Mouse (Mus musculus): ENCODE data around the gene Tmed5. TPM values are rescaled to one million over a fixed set of nuclear protein-coding genes. Genes with fewer than 3 reads are reported as not detected.
A peak's percentile ranks its signal among the peaks of the same experiment; 100 is the strongest.
"Not testable (repeated sequence)": the region's sequence is repeated elsewhere in the genome, so short reads cannot be mapped to it uniquely, and the experiment has no call there.

The Tmed5 gene
- total RNA-seq (2021) = 10 to 100 TPM; 25.1 to 29.3 TPM
- long read RNA-seq, transcript Tmed5-201 (4 exons, 3,800 nt) = major isoform, 30 of 38 reads
- long read RNA-seq, partial matches to known transcripts = 1 of 38 reads
- long read RNA-seq, other reads (novel, unspliced or antisense) = 6 of 38 reads

- peak; percentile 97 to 98 for DNase-seq (ENCODE audit: low spot score in 2 of 2)
Measured at GRCm38 (mm10) chr5:108132441-108133243, at the start of gene Tmed5, which contains the start of gene Ccdc18. Gene Tmed5 (minus strand): TSS chr5:108132620. Gene Ccdc18 (plus strand): TSS chr5:108132875.

GRCm38 (mm10) chr5:108163695-108164094, 31.3 kb upstream of the Tmed5 start:
- DNase-seq (ENCODE audit: low spot score in 2 of 2) = peak in 1 of 2 experiments; percentile 14

GRCm38 (mm10) chr5:108160796-108161195, 28.4 kb upstream of the Tmed5 start:
- DNase-seq (ENCODE audit: low spot score in 2 of 2) = no peak

DNA sequence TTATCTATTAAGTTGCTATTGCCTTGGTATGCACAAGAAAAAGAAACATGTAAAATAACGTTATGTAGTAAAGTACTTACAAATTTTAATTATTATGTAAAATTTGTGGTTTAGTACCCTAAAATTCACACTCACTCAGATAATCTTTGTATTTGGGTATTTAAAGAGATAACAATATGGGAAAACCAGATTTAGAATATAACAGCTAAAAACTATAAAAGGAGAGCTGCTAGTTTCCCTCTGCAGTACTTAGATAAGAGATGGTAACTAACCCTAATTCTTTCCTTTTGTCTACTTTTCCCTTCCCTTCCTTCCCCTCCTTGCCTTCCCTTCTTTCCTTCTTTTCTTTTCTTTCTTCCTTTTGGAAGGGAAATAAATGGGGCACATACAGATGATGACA, 20.2 kb upstream of the Tmed5 start:
- no peak for DNase-seq (ENCODE audit: low spot score in 2 of 2)

GRCm38 (mm10) chr5:108131849-108132440, 475 bp downstream of the Tmed5 start:
- DNase-seq (ENCODE audit: low spot score in 2 of 2) = no peak

GRCm38 (mm10) chr5:108120221-108120900, 12.1 kb downstream of the Tmed5 start:
- DNase-seq (ENCODE audit: low spot score in 2 of 2) = no peak

GRCm38 (mm10) chr5:108117693-108118092, 14.7 kb downstream of the Tmed5 start:
- DNase-seq (ENCODE audit: low spot score in 2 of 2) = no peak

DNA sequence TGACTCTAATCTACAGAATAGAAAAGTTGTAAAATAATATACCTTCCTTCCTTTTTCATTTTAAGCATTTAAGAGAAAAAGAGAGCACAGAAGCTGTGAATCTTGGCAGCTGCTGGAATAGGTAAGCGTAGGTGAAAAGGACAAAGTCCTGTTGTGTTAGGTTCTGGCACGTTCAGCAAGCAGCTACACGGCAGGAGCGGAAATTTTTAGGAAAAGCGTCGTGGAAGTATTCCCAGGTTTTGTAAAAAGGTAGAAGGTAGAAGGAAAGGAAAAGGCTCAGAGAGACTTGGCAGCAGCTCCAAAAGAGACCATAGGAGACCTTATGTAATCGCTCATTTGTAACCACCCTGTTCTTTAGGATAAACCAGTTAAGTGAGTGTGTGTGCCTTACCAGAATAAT, 23.1 kb downstream of the Tmed5 start:
- no peak for DNase-seq (ENCODE audit: low spot score in 2 of 2)

DNA sequence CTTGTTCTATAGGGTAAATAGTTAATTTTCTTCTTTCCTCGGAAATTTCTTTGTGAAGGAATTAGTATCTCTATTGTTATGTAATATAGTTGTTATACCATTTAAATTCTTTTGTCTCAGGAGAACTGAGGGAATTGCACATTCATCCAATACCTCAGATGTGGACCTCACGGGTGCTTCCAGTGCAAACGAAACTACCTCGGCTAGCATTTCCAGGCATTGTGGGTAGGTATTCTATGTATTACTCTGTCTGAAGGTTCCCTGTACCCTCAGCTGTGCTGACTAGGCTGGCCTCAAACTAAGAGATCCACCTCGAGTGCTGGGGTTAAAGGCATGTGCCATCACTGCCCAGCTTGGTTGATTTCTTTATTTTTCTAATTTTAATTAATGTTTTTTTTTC, 28.1 kb downstream of the Tmed5 start:
- DNase-seq (ENCODE audit: low spot score in 2 of 2) = no peak

- no peak for DNase-seq (ENCODE audit: low spot score in 2 of 2)
Measured at GRCm38 (mm10) chr5:108100196-108100595, 32.2 kb downstream of the Tmed5 start.

DNA sequence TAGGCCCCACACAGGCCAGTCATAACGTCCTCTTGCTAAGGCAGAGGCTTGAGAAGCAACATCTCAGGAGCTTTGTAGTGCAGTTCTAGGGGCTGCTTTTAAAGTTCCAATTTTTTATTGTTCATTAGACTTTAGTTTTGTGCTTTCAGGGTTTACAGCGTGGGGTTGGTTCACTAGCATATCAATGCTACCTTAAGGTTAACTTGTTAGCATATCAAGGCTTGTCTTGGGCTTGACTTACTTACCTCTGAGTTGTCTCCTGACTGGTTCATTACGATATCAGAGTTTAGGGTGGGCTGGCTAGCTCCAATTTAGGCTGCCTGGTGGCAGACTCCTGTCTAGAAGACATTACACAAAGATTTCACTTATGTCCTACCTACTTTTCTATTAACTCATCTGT, 34.7 kb downstream of the Tmed5 start:
- no peak for DNase-seq (ENCODE audit: low spot score in 2 of 2)

DNA sequence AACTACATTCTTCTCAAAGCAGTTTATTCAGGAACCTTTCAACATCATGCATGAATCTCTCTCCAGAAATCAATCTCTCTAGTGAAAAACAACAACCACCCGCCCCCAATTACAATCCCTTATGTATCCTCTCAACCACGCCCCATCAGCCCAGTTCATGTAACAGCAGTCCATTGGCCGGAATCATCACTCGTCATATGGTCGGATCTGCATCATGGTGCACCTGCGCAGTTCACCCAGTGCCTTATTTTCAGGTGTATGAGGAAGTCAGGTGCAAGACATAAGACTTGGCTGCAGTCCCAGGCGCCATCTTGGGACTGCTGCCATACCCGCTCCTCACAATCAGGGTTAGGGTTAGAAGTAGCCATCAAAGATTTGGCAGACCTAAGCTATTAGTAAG, 39.7 kb downstream of the Tmed5 start:
- not testable (repeated sequence) for DNase-seq (ENCODE audit: low spot score in 2 of 2)

DNA sequence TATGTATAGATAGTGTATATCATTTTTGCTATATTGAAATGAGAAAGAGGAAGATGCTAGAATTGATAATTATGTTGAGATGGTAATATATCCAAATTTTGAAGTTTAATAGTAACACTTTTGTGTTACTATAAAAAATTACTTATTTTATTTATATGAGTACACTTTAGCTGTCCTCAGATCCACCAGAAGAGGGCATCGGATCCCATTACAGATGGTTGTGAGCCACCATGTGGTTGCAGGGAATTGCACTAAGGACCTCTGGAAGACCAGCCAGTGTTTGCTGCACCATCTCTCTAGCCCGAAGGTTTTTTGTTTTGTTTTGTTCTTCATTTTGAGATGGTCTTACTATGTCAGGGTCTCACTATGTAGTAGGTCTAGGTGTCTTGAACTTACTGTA, 47.0 kb downstream of the Tmed5 start:
- no peak for DNase-seq (ENCODE audit: low spot score in 2 of 2)

DNA sequence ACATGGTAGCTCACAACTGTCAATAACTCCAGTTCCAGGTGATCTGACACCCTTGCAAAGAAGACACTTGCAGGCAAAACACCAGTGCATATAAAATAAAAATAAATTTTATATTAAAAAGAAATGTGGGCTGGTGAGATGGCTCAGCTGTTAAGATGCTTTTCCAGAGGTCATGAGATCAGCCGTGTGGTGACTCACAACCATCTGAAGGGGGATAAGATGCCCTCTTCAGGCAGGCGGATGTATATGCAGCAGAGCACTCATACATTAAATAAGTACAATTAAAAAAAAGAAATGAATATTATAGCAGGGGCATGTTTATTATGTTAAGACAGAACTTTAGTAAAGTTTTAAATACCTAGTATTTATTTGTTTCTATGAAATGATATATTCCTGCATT, 50.0 kb downstream of the Tmed5 start:
- DNase-seq (ENCODE audit: low spot score in 2 of 2) = no peak

GRCm38 (mm10) chr5:108079603-108080002, 52.8 kb downstream of the Tmed5 start:
- DNase-seq (ENCODE audit: low spot score in 2 of 2) = no peak

DNA sequence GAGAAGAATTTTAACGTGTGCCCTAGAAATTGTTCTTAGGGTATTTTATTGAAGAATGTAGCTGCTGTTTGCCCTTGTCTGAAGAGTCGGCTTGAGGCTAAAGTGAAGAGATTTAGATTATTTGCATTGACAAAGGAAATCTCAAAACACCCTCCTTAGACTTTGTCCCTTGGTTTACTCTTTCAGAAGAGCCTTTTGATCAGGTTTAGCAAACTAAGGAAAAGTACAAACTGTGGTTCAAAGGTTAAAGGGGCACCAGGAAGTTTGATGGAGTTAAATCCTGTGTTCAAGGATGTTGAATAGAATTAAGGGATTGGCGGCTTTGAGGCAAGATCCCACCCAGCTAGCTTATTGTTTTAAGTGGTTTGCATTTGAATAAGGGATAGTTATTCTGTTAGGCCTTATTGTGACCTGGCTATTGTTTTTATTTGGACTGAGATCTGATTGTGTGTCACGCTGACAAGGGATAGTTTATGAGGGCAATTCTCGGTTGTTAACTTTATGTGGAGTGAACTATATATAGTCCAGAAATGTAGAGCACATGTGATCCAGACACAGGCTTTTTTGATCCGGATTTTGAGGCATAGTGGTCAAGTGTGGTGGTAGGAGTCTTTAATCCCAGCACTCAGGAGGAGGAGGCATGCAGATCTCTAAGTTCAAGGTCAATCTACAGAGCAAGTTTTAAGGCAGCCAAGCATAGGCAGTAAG, 55.4 kb downstream of the Tmed5 start:
- no peak for DNase-seq (ENCODE audit: low spot score in 2 of 2)

DNA sequence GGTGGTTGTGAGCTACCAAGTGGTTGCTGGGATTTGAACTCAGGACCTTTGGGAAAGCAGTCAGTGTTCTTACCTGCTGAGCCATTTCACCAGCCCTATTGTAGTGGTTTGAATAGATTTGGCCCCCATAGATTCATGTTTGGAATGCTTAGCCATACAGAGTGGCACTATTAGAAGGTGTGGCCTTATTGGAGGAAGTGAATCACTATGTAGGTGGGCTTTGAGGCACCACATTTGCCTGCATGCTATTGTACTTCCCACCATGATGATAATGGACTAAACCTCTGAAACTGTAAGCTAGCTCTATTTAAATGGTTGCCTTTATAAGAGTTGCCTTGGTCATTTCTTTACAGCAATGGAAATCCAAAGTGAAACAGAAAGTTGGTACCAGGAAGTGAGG, 56.2 kb downstream of the Tmed5 start:
- DNase-seq (ENCODE audit: low spot score in 2 of 2) = no peak

- DNase-seq (ENCODE audit: low spot score in 2 of 2) = no peak
Measured at GRCm38 (mm10) chr5:108072301-108072700, 60.1 kb downstream of the Tmed5 start.

DNA sequence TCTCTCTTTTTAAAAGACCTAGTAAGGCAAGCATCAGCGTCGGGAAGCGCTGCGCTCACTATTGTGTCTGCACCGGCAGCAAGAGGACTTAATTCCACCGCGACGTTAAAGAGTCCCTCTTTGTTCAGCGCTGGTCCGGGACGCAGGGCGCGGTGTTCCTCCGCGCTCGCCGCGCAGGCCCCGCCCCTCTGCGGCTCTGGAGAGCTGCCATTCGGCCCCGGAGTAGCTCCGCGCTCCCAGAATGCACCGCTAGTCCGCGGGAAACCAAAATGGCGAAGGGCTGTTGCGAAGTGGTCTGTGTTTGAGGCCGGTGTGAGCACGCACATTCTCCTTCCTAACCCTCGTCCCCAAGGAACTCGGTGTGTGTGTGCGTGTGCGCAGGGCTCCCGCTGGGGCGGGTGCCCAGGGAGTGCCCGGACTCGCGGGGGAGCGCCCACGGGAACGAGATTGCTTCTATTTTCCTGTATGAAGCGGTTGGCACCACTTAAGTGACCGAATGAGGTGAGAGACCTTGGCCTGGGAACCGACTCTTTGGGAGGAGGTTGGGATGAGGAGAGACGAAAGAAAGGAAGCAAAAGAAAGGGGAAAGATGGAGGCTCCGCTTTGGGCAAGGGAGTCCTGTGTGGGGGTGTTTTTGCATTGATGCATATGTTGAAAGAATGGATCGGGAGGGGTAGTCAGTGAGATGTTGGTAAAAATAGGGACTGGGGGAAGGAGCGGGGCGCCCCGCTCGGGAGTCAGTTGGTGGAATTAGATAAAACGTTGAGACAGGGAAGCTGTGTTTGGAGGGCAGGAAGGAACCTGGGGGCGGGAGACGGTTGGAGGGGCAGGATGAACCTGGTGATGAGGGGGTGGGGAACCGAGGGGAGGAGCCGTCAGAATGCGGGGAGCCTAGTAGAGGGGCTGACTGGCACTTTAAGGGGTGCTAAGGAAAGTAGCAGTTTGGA, 66.7 kb downstream of the Tmed5 start, which contains the start of gene Mtf2:
Mtf2 (plus strand) TSS at position 210 of the 947 bp plus-strand sequence.
- DNase-seq (ENCODE audit: low spot score in 2 of 2) = peak; percentile 95 to 98

DNA sequence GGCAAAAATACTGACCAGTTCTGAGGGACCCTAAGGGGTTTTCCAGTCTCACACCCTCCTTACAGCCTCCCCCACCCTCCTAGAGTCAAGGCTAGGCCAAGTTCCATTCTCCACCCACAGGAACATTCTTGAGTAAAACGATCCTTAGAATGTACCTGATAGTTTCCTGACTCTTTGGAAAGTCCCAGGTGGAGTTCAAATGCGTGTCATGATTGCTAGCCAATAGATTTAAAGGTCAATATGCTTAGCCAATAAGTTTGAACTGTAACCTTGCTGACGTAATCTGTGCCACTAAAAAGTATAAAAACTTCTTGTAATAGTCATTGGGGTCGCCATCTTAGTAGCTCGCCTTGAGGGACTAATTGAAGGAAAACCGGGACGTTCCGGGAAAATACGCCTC, 72.0 kb downstream of the Tmed5 start:
- no peak for DNase-seq (ENCODE audit: low spot score in 2 of 2)
